Mouse (Mus musculus) heart, embryonic 15.5 days (tissue): ENCODE data around the gene Rbm8a. TPM values are rescaled to one million over a fixed set of nuclear protein-coding genes. Genes with fewer than 3 reads are reported as not detected.

Source experiments
- ATAC-seq: fragments of 200-750 bp; cut with Nextera tagmentation; replicated peaks from 2 replicates; pipeline ENCODE4 v1.8.0; 2017; ENCODE audit warnings: low read depth, moderate TSS enrichment; ENCODE audit not compliant: insufficient number of reproducible peaks, insufficient read depth, low FRiP score
- H3K27ac ChIP-seq: fragments of 300-500 bp; sonication (generic); 2 replicates; pipeline ENCODE4 v1.5.1; 2015; ENCODE audit warnings: mild to moderate bottlenecking, inconsistent platforms
- H3K27me3 ChIP-seq: fragments of 300-500 bp; sonication (generic); 2 replicates; pipeline ENCODE4 v1.6.1; 2015; ENCODE audit warnings: inconsistent platforms
- H3K36me3 ChIP-seq: fragments of 300-500 bp; sonication (generic); 2 replicates; pipeline ENCODE4 v1.6.1; 2015; ENCODE audit warnings: mild to moderate bottlenecking, inconsistent platforms
- H3K4me1 ChIP-seq: fragments of 300-500 bp; sonication (generic); replicated peaks from 2 replicates; pipeline ENCODE4 v1.6.1; 2015; ENCODE audit warnings: inconsistent platforms
- H3K4me2 ChIP-seq: fragments of 300-500 bp; sonication (generic); 2 replicates; pipeline ENCODE4 v1.6.1; 2015; ENCODE audit warnings: inconsistent platforms, mild to moderate bottlenecking, moderate library complexity
- H3K4me3 ChIP-seq: fragments of 300-500 bp; sonication (generic); 2 replicates; pipeline ENCODE4 v1.5.1; 2015; ENCODE audit warnings: mild to moderate bottlenecking, inconsistent platforms
- H3K9ac ChIP-seq: fragments of 300-500 bp; sonication (generic); 2 replicates; pipeline ENCODE4 v1.6.1; 2015; ENCODE audit warnings: mild to moderate bottlenecking, inconsistent platforms
- H3K9me3 ChIP-seq: fragments of 300-500 bp; sonication (generic); replicated peaks from 2 replicates; pipeline ENCODE4 v1.6.1; 2016; ENCODE audit warnings: inconsistent platforms
- WGBS: fragments of 180-500 bp; shearing (Covaris S2); methylation state at CpG from one replicate; pipeline ENCODE4 v1.1.7; 2015; ENCODE audit warnings: mixed read lengths; 5-methylcytosine and 5-hydroxymethylcytosine counted together
- polyA plus RNA-seq: library from polyadenylated mRNA; unstranded; fragments of >200 nt; fragmentation: Nextera tagmentation; extraction: Ambion mirVana; gene quantifications from 2 replicates; pipeline ENCODE4 v1.2.1, GENCODE M21; 2015

Gene Rbm8a
- polyA plus RNA-seq, 1 experiment from 2014 or later, result 73.9 TPM

GRCm38 (mm10) chr3:96606618-96607017, 23.1 kb upstream of the Rbm8a start:
- H3K4me1 ChIP-seq, result peaks cover 43% of the 10 kb centered on the region
- no peaks in the 10 kb centered on the region for H3K27me3 ChIP-seq
- ATAC-seq, result no peak
- H3K27ac ChIP-seq, result no peak overlapping the region
- no peak overlapping the region for H3K4me2 ChIP-seq
- H3K36me3 ChIP-seq, result no peaks in the 10 kb centered on the region
- no peak overlapping the region for H3K9ac ChIP-seq
- WGBS, result 87% methylated on average over 4 of the region's 4 CpGs
- no peak overlapping the region for H3K4me3 ChIP-seq
- H3K9me3 ChIP-seq, result no peaks in the 10 kb centered on the region

- WGBS, result 90% methylated on average over 3 of the region's 3 CpGs
- ATAC-seq, result no peak
- no peak overlapping the region for H3K9ac ChIP-seq
- H3K9me3 ChIP-seq, result no peaks in the 10 kb centered on the region
- no peak overlapping the region for H3K27ac ChIP-seq
- no peak overlapping the region for H3K4me2 ChIP-seq
- H3K4me1 ChIP-seq, result no peaks in the 10 kb centered on the region
- peaks cover 74% of the 10 kb centered on the region for H3K36me3 ChIP-seq
- no peaks in the 10 kb centered on the region for H3K27me3 ChIP-seq
- H3K4me3 ChIP-seq, result no peak overlapping the region
These were observed 11.8 kb upstream of the Rbm8a start for GRCm38 (mm10) chr3:96617941-96618340.

- Histone ChIP-seq H3K4me3 (no peak overlapping the region), H3K27ac (no peak overlapping the region), H3K36me3 (peaks cover 65% of the 10 kb centered on the region), H3K4me1 (no peaks in the 10 kb centered on the region), H3K9me3 (no peaks in the 10 kb centered on the region), H3K27me3 (no peaks in the 10 kb centered on the region), H3K4me2 (no peak overlapping the region), H3K9ac (no peak overlapping the region)
- ATAC-seq, result no peak
- WGBS, result 95% methylated on average over 4 of the region's 4 CpGs
These were observed 6.5 kb upstream of the Rbm8a start for GRCm38 (mm10) chr3:96623201-96623600.

- Histone ChIP-seq H3K9ac (no peak overlapping the region), H3K9me3 (no peaks in the 10 kb centered on the region), H3K4me3 (no peak overlapping the region), H3K36me3 (peaks cover 18% of the 10 kb centered on the region), H3K27me3 (no peaks in the 10 kb centered on the region), H3K4me2 (no peak overlapping the region), H3K27ac (no peak overlapping the region), H3K4me1 (peaks cover 31% of the 10 kb centered on the region)
- no peak for ATAC-seq
These were observed 2.3 kb downstream of the Rbm8a start for GRCm38 (mm10) chr3:96632058-96632457.

- Histone ChIP-seq H3K9me3 (no peaks in the 10 kb centered on the region), H3K27ac (no peak overlapping the region), H3K9ac (no peak overlapping the region), H3K4me1 (peaks cover 29% of the 10 kb centered on the region), H3K27me3 (no peaks in the 10 kb centered on the region), H3K4me3 (no peak overlapping the region), H3K4me2 (no peak overlapping the region; the same call in 1 of the 2 replicates), H3K36me3 (peaks cover 28% of the 10 kb centered on the region)
- ATAC-seq, result no peak
- 49% methylated on average over 1 of the region's 1 CpGs for WGBS
These were observed 4.3 kb downstream of the Rbm8a start for GRCm38 (mm10) chr3:96634015-96634414.

- peak; percentile 89 for ATAC-seq
These were observed 5.5 kb downstream of the Rbm8a start, which contains the start of the genes Pex11b and Gm42957 for GRCm38 (mm10) chr3:96634928-96635879. Gene Pex11b (plus strand): TSS chr3:96635376. Gene Gm42957 (plus strand): TSS chr3:96635474.

GRCm38 (mm10) chr3:96635906-96636305, 6.2 kb downstream of the Rbm8a start:
- H3K4me3 ChIP-seq, result peak overlapping the region; percentile 84
- peaks cover 32% of the 10 kb centered on the region for H3K36me3 ChIP-seq
- H3K27me3 ChIP-seq, result no peaks in the 10 kb centered on the region
- peak overlapping the region; percentile 76 for H3K4me2 ChIP-seq
- H3K9me3 ChIP-seq, result no peaks in the 10 kb centered on the region
- peak overlapping the region; percentile 88 for H3K9ac ChIP-seq
- peak overlapping the region; percentile 85 for H3K27ac ChIP-seq
- 7% methylated on average over 15 of the region's 15 CpGs for WGBS
- no peak for ATAC-seq
- H3K4me1 ChIP-seq, result peaks cover 19% of the 10 kb centered on the region

More at GRCm38 (mm10) chr3:96634928-96635879, 5.5 kb downstream of the Rbm8a start, which contains the start of the genes Pex11b and Gm42957:
- WGBS, result 2% methylated on average over 60 of the region's 60 CpGs
- H3K4me3 ChIP-seq, result peak within 1 kb of the TSS; percentile 84
- H3K36me3 ChIP-seq, result peaks cover 34% of the 10 kb centered on the region
- H3K9me3 ChIP-seq, result no peaks in the 10 kb centered on the region
- peaks cover 25% of the 10 kb centered on the region for H3K4me1 ChIP-seq
- H3K27ac ChIP-seq, result peak within 1 kb of the TSS; percentile 85
- H3K27me3 ChIP-seq, result no peaks in the 10 kb centered on the region
- peak within 1 kb of the TSS; percentile 76 for H3K4me2 ChIP-seq
- H3K9ac ChIP-seq, result peak within 1 kb of the TSS; percentile 88

- no peak for ATAC-seq
- Histone ChIP-seq H3K36me3 (peaks cover 27% of the 10 kb centered on the region), H3K4me2 (peak overlapping the region; percentile 76), H3K27ac (no peak overlapping the region), H3K4me3 (peak overlapping the region; percentile 84), H3K4me1 (peaks cover 14% of the 10 kb centered on the region), H3K9me3 (no peaks in the 10 kb centered on the region), H3K27me3 (no peaks in the 10 kb centered on the region), H3K9ac (peak overlapping the region; percentile 88)
- 61% methylated on average over 11 of the region's 11 CpGs for WGBS
These were observed 6.7 kb downstream of the Rbm8a start for GRCm38 (mm10) chr3:96636448-96636847.

- no peaks in the 10 kb centered on the region for H3K9me3 ChIP-seq
- no peak overlapping the region for H3K9ac ChIP-seq
- no peak overlapping the region for H3K4me2 ChIP-seq
- peaks cover 29% of the 10 kb centered on the region for H3K36me3 ChIP-seq
- no peak overlapping the region for H3K27ac ChIP-seq
- ATAC-seq, result no peak
- H3K4me3 ChIP-seq, result no peak overlapping the region
- 84% methylated on average over 1 of the region's 1 CpGs for WGBS
- H3K27me3 ChIP-seq, result no peaks in the 10 kb centered on the region
- H3K4me1 ChIP-seq, result peaks cover 12% of the 10 kb centered on the region
These were observed 9.5 kb downstream of the Rbm8a start for GRCm38 (mm10) chr3:96639219-96639618.

- no peaks in the 10 kb centered on the region for H3K27me3 ChIP-seq
- H3K4me2 ChIP-seq, result peak within 1 kb of the TSS; percentile 46
- H3K4me1 ChIP-seq, result peaks cover 9% of the 10 kb centered on the region
- no peaks in the 10 kb centered on the region for H3K9me3 ChIP-seq
- no peak within 1 kb of the TSS; the same call in 1 of the 2 replicates for H3K9ac ChIP-seq
- ATAC-seq, result peak; percentile 67; the same call in 1 of the 2 replicates
- peak within 1 kb of the TSS; percentile 22 for H3K4me3 ChIP-seq
- WGBS, result 38% methylated on average over 7 of the region's 7 CpGs
- H3K36me3 ChIP-seq, result peaks cover 18% of the 10 kb centered on the region
- H3K27ac ChIP-seq, result no peak within 1 kb of the TSS
These were observed 15.4 kb downstream of the Rbm8a start, which contains the start of gene Itga10 for GRCm38 (mm10) chr3:96645018-96645649. Gene Itga10 (plus strand): TSS chr3:96645584.

- WGBS, result 78% methylated on average over 3 of the region's 3 CpGs
These were observed 17.6 kb downstream of the Rbm8a start for GRCm38 (mm10) chr3:96647365-96647764.

More at GRCm38 (mm10) chr3:96647365-96647764, 17.6 kb downstream of the Rbm8a start:
- H3K4me3 ChIP-seq, result no peak overlapping the region
- H3K4me1 ChIP-seq, result peaks cover 9% of the 10 kb centered on the region
- no peak overlapping the region for H3K9ac ChIP-seq
- ATAC-seq, result no peak
- no peaks in the 10 kb centered on the region for H3K9me3 ChIP-seq
- H3K27ac ChIP-seq, result no peak overlapping the region
- no peak overlapping the region for H3K4me2 ChIP-seq
- peaks cover 14% of the 10 kb centered on the region for H3K36me3 ChIP-seq
- H3K27me3 ChIP-seq, result no peaks in the 10 kb centered on the region
